Mouse (Mus musculus) limb, embryonic 14.5 days (tissue): ENCODE results near the gene Slf2. TPM values are rescaled to one million over a fixed set of nuclear protein-coding genes. Genes with fewer than 3 reads are reported as not detected.

ENCODE experiments used
- ATAC-seq: fragments of 200-750 bp; cut with Nextera tagmentation; 2 replicates; pipeline ENCODE4 v1.8.0; 2017; ENCODE audit warnings: low read depth, moderate number of reproducible peaks, moderate TSS enrichment; ENCODE audit not compliant: low FRiP score
- DNase-seq: peaks from one replicate; pipeline ENCODE4 v3.0.0-alpha.2; 2015; ENCODE audit warnings: low spot score
- H3K27ac ChIP-seq: fragments of 300-500 bp; sonication (generic); replicated peaks from 2 replicates; pipeline ENCODE4 v1.5.1; 2014; ENCODE audit warnings: low read depth, mild to moderate bottlenecking, low read length, moderate library complexity, mixed read lengths
- H3K27me3 ChIP-seq: fragments of 300-500 bp; sonication (generic); 2 replicates; pipeline ENCODE4 v1.6.1; 2014; ENCODE audit warnings: low read length, mixed read lengths; ENCODE audit not compliant: control insufficient read depth, insufficient read depth
- H3K36me3 ChIP-seq: fragments of 300-500 bp; sonication (generic); 2 replicates; pipeline ENCODE4 v1.6.1; 2014; ENCODE audit warnings: mild to moderate bottlenecking, low read length, moderate library complexity, mixed read lengths; ENCODE audit not compliant: control insufficient read depth, insufficient read depth
- H3K4me1 ChIP-seq: fragments of 300-500 bp; sonication (generic); 2 replicates; pipeline ENCODE4 v1.6.1; 2014; ENCODE audit warnings: antibody characterized with exemption, low read length, mixed read lengths; ENCODE audit not compliant: control insufficient read depth, insufficient read depth
- H3K4me2 ChIP-seq: fragments of 300-500 bp; sonication (generic); replicated peaks from 2 replicates; pipeline ENCODE4 v1.6.1; 2014; ENCODE audit warnings: low read depth, mild to moderate bottlenecking, low read length, moderate library complexity; ENCODE audit not compliant: severe bottlenecking
- H3K4me3 ChIP-seq: fragments of 300-500 bp; sonication (generic); replicated peaks from 2 replicates; pipeline ENCODE4 v1.5.1; 2014; ENCODE audit warnings: low read length
- H3K9ac ChIP-seq: fragments of 300-500 bp; sonication (generic); 2 replicates; pipeline ENCODE4 v1.6.1; 2014; ENCODE audit warnings: mild to moderate bottlenecking, low read depth, low read length, moderate library complexity; ENCODE audit not compliant: severe bottlenecking
- H3K9me3 ChIP-seq: fragments of 300-500 bp; sonication (generic); 2 replicates; pipeline ENCODE4 v1.6.1; 2016; ENCODE audit warnings: low read length; ENCODE audit not compliant: control insufficient read depth
- POLR2A ChIP-seq: fragments of 200-500 bp; IDR thresholded peaks from 2 replicates; pipeline ENCODE4 v1.8.0; 2012; ENCODE audit warnings: inconsistent platforms, mild to moderate bottlenecking, moderate library complexity, borderline replicate concordance; ENCODE audit not compliant: insufficient read depth, insufficient read length; ENCODE audit errors: extremely low read depth
- WGBS: fragments of 180-500 bp; shearing (Covaris S2); extraction: QIAGEN DNeasy Blood & Tissue Kit; methylation state at CpG from one replicate; pipeline ENCODE4 v1.1.7; 2014; 5-methylcytosine and 5-hydroxymethylcytosine counted together
- polyA plus RNA-seq, 2 experiments: library from polyadenylated mRNA; depleted of rRNA in 1 of 2; stranded (reverse) in 1 of 2; unstranded in 1 of 2; fragments of >200 nt; fragmentation: Nextera tagmentation in 1 of 2; extraction: Ambion mirVana in 1 of 2; gene quantifications; 2 replicates each; pipeline versions ENCODE4 v1.2.1 to v1.2.3; 2012 to 2014

Slf2 gene
- polyA plus RNA-seq, 2 experiments: 35.0 to 39.1 TPM

DNA sequence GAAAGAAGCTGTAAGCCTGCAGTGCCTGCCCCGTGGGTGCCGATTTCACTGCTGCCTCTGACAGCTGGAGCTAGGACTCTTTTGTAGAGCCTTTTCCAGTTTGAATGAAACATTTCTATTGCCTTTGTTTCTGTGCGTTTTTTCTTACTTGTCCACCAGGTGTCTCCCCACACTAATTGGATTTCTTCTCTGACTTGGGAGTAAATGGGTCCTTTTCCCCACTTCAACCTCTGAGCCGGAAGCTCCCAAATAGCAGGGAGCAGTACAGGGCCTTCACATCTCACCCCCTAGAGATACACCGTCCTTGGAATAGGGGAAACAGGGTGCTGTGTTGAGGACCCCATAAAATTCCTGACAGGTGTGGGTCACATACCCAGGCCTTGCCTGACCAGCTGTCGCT is 81.7 kb downstream of the Slf2 start:
- no peak overlapping the region for H3K4me3 ChIP-seq
- 30% methylated on average over 6 of the region's 6 CpGs for WGBS

DNA sequence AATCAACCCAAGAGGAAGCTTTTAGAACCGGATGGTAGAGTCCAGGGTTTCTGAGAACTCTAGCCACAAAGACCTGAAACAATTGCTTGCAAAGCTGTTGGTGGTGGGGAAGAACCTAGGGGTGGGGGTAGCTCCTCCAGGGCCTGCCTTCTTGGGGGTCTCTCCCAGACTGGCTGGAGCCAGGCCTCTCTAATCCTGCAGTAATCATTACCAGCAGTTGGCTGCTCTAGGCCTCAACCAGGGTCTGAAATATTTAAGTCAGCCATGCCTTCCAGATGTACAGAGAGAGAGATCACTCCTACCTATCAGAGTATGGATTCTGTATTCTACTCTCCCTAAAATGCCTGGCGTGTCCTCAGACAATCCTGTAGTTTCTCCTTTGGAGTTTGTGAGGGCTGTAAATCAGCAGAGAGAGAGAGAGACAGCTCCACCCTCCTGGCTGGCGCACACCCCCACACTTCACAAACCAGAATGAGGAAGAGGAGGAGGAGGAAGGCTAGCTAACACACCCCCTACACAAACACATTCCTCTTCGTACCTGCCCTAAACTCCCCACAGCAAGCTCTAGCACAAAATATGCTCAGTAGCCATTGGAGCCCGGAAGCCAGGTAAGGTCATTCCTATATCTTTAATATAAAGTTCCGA is 82.8 kb downstream of the Slf2 start:
- 30% methylated on average over 6 of the region's 6 CpGs for WGBS

More for the DNA sequence above, 81.7 kb downstream of the Slf2 start:
- H3K27me3 ChIP-seq: no peaks in the 10 kb centered on the region
- ATAC-seq (no peak), DNase-seq (peak; percentile 60)
- TF ChIP-seq POLR2A: no peak
- H3K4me1 ChIP-seq: peaks cover 26% of the 10 kb centered on the region
- H3K27ac ChIP-seq: peak overlapping the region; percentile 52; the same call in 1 of the 2 replicates
- peaks cover 26% of the 10 kb centered on the region for H3K36me3 ChIP-seq
- no peak overlapping the region for H3K4me2 ChIP-seq
- no peaks in the 10 kb centered on the region for H3K9me3 ChIP-seq
- no peak overlapping the region for H3K9ac ChIP-seq

GRCm38 (mm10) chr19:45014335-45014971 is 83.5 kb downstream of the Slf2 start, which contains the start of gene Lzts2:
Gene Lzts2, plus strand, starts transcription at chr19:45014414.
- no peak for TF ChIP-seq POLR2A
- Histone ChIP-seq H3K9ac (peak within 1 kb of the TSS; percentile 58), H3K4me1 (peaks cover 35% of the 10 kb centered on the region), H3K36me3 (peaks cover 26% of the 10 kb centered on the region), H3K9me3 (no peaks in the 10 kb centered on the region), H3K27me3 (no peaks in the 10 kb centered on the region), H3K4me2 (peak within 1 kb of the TSS; percentile 96), H3K4me3 (peak within 1 kb of the TSS; percentile 73), H3K27ac (peak within 1 kb of the TSS; percentile 99)
- peak; percentile 40 for DNase-seq
- 3% methylated on average over 10 of the region's 10 CpGs for WGBS
- no peak for ATAC-seq

More for the DNA sequence above, 82.8 kb downstream of the Slf2 start:
- Histone ChIP-seq H3K36me3 (peaks cover 26% of the 10 kb centered on the region), H3K4me1 (peaks cover 28% of the 10 kb centered on the region), H3K27me3 (no peaks in the 10 kb centered on the region), H3K9me3 (no peaks in the 10 kb centered on the region), H3K4me3 (no peak overlapping the region), H3K9ac (no peak overlapping the region), H3K4me2 (peak overlapping the region; percentile 96), H3K27ac (peak overlapping the region; percentile 99)
- no peak for ATAC-seq
- DNase-seq: peak; percentile 39
- TF ChIP-seq POLR2A: no peak

DNA sequence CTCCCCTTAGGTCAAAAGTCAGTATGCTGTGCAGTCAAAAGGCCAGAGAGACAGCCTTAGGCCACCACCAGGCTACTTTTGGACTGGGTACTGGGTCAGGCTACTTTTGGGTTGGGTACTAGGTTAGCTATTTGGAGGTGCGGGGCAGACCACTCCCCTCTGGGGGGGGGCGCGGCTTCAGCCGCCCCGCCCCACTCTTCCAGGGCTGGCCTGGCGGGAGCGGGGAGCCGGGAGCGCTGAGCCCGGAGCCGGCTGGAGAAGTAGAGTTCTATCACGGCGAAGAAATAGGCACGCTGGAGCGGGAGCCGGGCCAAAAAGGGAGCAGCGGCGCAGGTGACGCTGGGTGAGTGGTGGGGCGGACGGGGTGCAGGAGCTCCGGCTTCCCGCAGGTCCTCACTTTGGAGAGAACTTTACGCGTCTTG is 84.0 kb downstream of the Slf2 start:
- Histone ChIP-seq H3K4me2 (peak overlapping the region; percentile 96), H3K4me3 (peak overlapping the region; percentile 73), H3K36me3 (peaks cover 21% of the 10 kb centered on the region), H3K9me3 (no peaks in the 10 kb centered on the region), H3K9ac (peak overlapping the region; percentile 58), H3K27ac (peak overlapping the region; percentile 99), H3K4me1 (peaks cover 37% of the 10 kb centered on the region), H3K27me3 (no peaks in the 10 kb centered on the region)
- DNase-seq (no peak), ATAC-seq (peak; percentile 8; the same call in 1 of the 2 replicates)
- under 1% methylated on average over 25 of the region's 25 CpGs for WGBS
- TF ChIP-seq POLR2A: no peak

DNA sequence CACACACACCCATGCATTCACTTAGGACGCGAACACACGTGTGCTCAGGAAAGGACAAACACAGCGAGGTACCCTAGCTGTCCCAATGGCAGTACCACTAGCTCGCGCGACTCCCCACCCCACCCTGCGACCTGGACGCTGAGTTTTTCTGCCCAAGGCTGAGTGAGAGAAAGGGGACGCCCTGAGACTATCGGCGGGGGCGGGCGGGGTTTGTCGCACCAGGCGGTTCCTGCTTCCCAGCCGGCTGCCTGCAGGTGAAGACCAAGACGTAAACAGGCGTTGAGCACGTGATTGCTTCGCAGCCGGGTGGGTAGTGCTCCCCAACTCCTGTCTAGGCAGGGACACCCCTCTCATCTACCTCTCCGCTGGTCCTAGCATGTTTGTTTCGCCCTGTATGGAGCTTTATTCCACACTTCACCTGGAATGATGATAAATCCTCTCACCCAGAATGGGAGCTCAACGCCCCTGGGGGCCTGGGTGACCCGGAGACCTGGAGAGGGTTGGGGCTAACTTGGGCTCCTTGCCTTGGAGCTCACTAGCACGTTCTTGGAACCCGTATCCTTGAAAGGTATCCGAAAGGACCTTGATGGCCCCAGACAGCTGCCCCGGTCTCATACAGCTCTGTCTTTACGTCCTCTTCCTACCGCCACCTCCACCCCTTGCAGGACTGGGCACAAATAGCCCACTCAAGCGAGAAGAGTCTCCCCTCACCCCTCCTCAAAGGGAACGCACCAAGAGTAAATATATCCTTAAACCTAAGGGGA is 84.7 kb downstream of the Slf2 start:
- H3K4me3 ChIP-seq: peak overlapping the region; percentile 73
- peak overlapping the region; percentile 99 for H3K27ac ChIP-seq
- H3K9me3 ChIP-seq: no peaks in the 10 kb centered on the region
- peak overlapping the region; percentile 96 for H3K4me2 ChIP-seq
- peak overlapping the region; percentile 58 for H3K9ac ChIP-seq
- DNase-seq: peak; percentile 58
- under 1% methylated on average over 31 of the region's 34 CpGs for WGBS
- no peaks in the 10 kb centered on the region for H3K27me3 ChIP-seq
- ATAC-seq: peak; percentile 10; the same call in 1 of the 2 replicates
- H3K4me1 ChIP-seq: peaks cover 44% of the 10 kb centered on the region
- no peak for TF ChIP-seq POLR2A
- peaks cover 15% of the 10 kb centered on the region for H3K36me3 ChIP-seq
